Mouse (Mus musculus) ovary, adult 2 months (tissue): Measurements from ENCODE around the gene Lect2. TPM values are rescaled to one million over a fixed set of nuclear protein-coding genes. Genes with fewer than 3 reads are reported as not detected.

Source experiments
- polyA plus RNA-seq: library from polyadenylated mRNA; depleted of rRNA; stranded (reverse); fragments of >200 nt; gene quantifications from 2 replicates; pipeline ENCODE4 v1.2.3, GENCODE M21; 2012; rRNA removed

Lect2 gene
- not detected in 2 replicates for polyA plus RNA-seq

DNA sequence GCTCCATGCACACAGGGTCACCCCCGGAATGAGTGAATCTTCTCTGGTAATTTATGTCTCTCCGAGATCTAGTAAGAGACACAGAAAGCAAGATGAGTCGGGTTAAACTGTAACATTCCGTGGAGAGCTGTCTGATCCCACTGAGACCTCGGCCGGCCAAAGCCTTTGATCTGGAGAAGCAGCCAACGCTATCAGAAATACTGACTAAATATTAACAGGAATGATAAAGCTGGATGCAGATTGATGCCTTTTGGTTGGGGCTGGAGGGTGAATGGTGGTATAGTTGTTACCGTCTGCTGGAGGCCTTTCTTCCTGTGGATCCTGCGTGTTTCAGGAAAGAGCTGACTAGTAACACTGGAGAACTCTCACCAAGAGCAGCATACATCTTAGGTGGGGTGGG is at the start of gene Lect2:
Gene Lect2, minus strand, starts transcription at position 102 of the 400 bp plus-strand sequence.

DNA sequence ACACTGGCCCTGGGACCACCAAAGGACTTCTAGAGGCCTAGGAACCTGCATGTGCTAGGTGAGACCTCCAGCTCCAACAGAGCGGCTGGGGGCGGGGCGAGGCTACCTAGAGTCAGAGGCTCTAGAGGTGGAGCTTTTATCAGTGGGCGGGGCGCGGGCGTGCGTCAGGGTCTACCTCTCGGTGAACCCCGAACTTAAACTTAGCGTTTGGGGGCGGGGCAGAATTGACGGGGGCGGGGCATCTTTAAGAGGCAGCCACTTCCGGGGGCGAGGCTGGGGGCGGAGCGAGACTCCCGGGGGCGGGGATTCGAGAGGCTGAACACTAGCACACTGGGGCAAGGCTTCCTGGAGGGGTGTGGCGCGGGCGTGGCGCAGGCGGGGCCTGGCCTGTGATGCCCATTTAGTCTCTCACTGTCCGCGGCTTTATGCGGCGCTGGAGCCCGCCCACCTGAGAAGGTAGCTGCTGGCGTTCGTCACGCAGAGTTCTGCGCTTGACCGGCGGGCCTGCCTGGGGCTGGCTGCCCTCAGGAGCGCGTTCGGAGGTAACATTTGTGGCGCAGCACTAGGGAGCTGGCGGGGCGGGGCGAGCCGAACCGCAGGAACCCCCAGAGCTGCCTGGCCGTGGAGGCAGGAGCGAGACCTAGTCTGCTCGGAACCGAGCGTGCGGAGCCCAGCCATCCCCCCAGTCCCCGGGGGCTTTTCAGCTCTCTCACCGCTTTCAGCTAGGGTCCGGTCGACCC is 26.1 kb downstream of the Lect2 start, which contains the start of gene Fbxl21:
Gene Fbxl21, plus strand, starts transcription at position 392 of the 740 bp plus-strand sequence.

Other genes starting within 250 kb of the Lect2 start
- not detected in 2 replicates for gene Gm3045, start 121.9 kb downstream of the Lect2 start, polyA plus RNA-seq
- gene Slc25a48, start 110.1 kb downstream of the Lect2 start, polyA plus RNA-seq: 22.8 and 36.1 TPM in 2 replicates
- gene Il9, start 66.3 kb downstream of the Lect2 start, polyA plus RNA-seq: not detected in 2 replicates
- 0.93 and 2.4 TPM in 2 replicates for gene Fbxl21, start 26.0 kb downstream of the Lect2 start, polyA plus RNA-seq
- gene Tgfbi, start 61.0 kb upstream of the Lect2 start, polyA plus RNA-seq: 127 and 202 TPM in 2 replicates
- gene Smad5, start 154.5 kb upstream of the Lect2 start, polyA plus RNA-seq: 18.8 and 31.4 TPM in 2 replicates
- 0.14 TPM in 1 of 2 replicates, not detected in the other for gene Gm45623, start 205.3 kb upstream of the Lect2 start, polyA plus RNA-seq